Mouse (Mus musculus) spleen, adult 2 months (tissue): ENCODE measurements around the gene Flt3l.

Source experiments
- CTCF ChIP-seq: fragments of 200-500 bp; IDR thresholded peaks from 2 replicates; pipeline ENCODE4 v1.5.1; 2011; ENCODE audit warnings: mild to moderate bottlenecking, inconsistent platforms; ENCODE audit not compliant: insufficient read depth, insufficient read length, insufficient replicate concordance; ENCODE audit errors: extremely low read depth
- POLR2A ChIP-seq: fragments of 200-500 bp; IDR thresholded peaks from 2 replicates; pipeline ENCODE4 v1.6.1; 2011; ENCODE audit warnings: low read depth, low read length, inconsistent platforms

- TF ChIP-seq CTCF = no peak
- no peak for TF ChIP-seq POLR2A
Measured at GRCm38 (mm10) chr7:45135370-45135769, 862 bp downstream of the Flt3l start.
